Mouse (Mus musculus) NIH3T3 (cell line): ENCODE results near the gene Tuba3b.

Source experiments
- DNase-seq: peaks from one replicate; pipeline ENCODE4 v3.0.0-alpha.2; 2012; ENCODE audit warnings: low read depth

Gene Tuba3b

GRCm38 (mm10) chr6:145667654-145668053 is 52.1 kb downstream of the Tuba3b start:
- peak; percentile 55 for DNase-seq

GRCm38 (mm10) chr6:145669596-145670071 is 54.1 kb downstream of the Tuba3b start:
- DNase-seq, result no peak
